Mouse (Mus musculus): ENCODE measurements around the gene Slc22a17. TPM values are rescaled to one million over a fixed set of nuclear protein-coding genes. Genes with fewer than 3 reads are reported as not detected.
A peak's percentile ranks its signal among the peaks of the same experiment; 100 is the strongest.

The Slc22a17 gene
- polyA plus RNA-seq, 1 experiment, result 27.8 TPM

DNA sequence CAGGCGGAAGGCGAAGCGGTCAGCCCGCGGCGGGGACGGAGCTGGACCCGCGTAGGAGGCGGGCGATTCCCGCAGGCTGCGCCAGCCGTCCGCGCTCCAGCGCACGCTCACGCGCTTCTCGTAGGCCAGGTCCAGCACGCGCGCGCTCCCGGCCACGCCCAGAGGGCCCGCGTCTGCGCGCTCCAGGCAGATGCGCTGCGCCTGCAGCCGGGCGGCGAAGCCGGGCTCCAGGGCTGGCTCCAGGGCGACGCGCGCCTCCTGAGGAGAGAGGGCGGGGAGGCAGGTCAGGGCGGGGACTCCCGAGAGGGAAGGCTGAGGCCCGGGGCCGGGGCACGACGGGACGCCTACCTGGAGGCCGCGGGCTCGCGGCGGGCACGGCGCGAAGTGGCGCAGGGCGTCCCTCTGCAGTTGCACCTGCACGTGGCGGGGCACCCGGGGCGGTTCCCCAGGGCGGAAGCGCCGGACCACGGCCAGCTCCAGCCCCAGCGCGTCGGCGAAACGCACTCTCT lies 36.3 kb downstream of the Slc22a17 start:
- Histone ChIP-seq H3K36me3 (ENCODE audit: control insufficient read depth, insufficient read depth, low read length) (no peaks in the 10 kb centered on the region), H3K27me3 (ENCODE audit: control insufficient read depth, insufficient read depth, low read length) (no peaks in the 10 kb centered on the region), H3K27ac (ENCODE audit: control insufficient read depth, insufficient read depth, low read depth, low read length) (peak overlapping the region; percentile 84), H3K4me1 (ENCODE audit: control insufficient read depth, insufficient read depth, low read length) (peaks cover 9% of the 10 kb centered on the region), H3K4me3 (ENCODE audit: control insufficient read depth, low read depth, low read length) (peak overlapping the region; percentile 92)
- TF ChIP-seq CTCF (IDR thresholded peaks at IDR 0.05; ENCODE audit: control insufficient read depth, insufficient read depth, insufficient replicate concordance, low read depth, low read length) (no peak), POLR2A (IDR thresholded peaks at IDR 0.05; ENCODE audit: control insufficient read depth, low read depth, low read length) (peak; percentile 56)

DNA sequence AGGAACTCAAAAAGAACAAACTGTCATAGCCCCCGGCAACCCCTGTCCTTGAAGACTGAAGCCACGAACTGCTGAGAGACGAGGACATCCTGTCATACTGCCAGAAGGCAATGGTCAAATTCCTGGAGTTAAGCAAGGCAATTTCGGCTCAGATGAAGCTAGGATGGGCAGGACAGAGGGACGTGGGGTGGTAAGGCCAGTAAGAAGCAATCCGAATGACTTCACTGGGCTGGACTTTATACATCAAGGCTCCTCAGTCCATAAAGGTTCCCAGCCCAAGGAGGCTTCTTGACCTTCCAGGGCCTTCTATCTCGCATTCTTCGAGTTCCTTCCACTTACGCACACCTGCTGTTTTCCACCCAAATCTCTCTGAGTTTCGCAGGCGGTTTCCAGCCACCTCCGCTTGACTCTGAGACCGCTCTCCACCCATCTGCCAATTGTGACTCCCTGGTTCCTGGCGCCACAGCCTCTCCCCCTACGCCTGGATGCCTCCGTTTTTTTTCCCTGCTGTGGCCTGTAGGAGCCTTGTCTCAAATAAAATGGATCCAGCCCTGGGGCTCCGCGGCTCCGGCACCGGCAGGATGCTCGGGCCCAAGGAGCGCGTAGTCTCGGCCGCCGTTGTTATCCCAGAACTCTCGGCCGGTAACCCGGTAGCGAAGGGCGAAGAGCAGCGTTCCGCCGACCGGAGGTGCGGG lies 36.9 kb downstream of the Slc22a17 start:
- peak overlapping the region; percentile 84 for H3K27ac ChIP-seq (ENCODE audit: control insufficient read depth, insufficient read depth, low read depth, low read length)
- H3K36me3 ChIP-seq (ENCODE audit: control insufficient read depth, insufficient read depth, low read length), result no peaks in the 10 kb centered on the region
- H3K4me3 ChIP-seq (ENCODE audit: control insufficient read depth, low read depth, low read length), result peak overlapping the region; percentile 92
- no peak for TF ChIP-seq CTCF (IDR thresholded peaks at IDR 0.05; ENCODE audit: control insufficient read depth, insufficient read depth, insufficient replicate concordance, low read depth, low read length)
- no peak for TF ChIP-seq POLR2A (IDR thresholded peaks at IDR 0.05; ENCODE audit: control insufficient read depth, low read depth, low read length)
- H3K27me3 ChIP-seq (ENCODE audit: control insufficient read depth, insufficient read depth, low read length), result no peaks in the 10 kb centered on the region
- H3K4me1 ChIP-seq (ENCODE audit: control insufficient read depth, insufficient read depth, low read length), result peaks cover 9% of the 10 kb centered on the region

DNA sequence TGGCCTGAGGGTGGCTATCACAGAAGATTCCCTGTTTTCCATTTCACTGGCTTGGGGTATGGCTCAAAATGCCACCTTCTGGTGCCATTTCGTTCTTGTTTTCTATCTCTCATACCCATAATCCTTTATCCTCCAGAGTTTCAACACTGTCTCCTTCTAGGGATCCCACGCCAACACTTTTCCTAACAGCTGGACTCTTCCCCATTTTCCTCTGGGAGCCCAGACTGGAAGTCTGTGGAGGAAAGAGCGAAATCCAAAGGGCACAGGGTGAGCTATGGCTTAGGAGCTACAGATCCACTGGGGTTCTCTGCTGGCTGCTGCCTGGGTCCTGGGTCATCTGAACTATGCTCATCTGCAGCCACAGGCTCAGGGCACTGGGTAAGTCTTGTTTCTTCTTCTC lies 38.8 kb downstream of the Slc22a17 start:
- no peak for TF ChIP-seq CTCF (IDR thresholded peaks at IDR 0.05; ENCODE audit: control insufficient read depth, insufficient read depth, insufficient replicate concordance, low read depth, low read length)
- no peak for TF ChIP-seq POLR2A (IDR thresholded peaks at IDR 0.05; ENCODE audit: control insufficient read depth, low read depth, low read length)
- no peak overlapping the region for H3K27ac ChIP-seq (ENCODE audit: control insufficient read depth, insufficient read depth, low read depth, low read length)

DNA sequence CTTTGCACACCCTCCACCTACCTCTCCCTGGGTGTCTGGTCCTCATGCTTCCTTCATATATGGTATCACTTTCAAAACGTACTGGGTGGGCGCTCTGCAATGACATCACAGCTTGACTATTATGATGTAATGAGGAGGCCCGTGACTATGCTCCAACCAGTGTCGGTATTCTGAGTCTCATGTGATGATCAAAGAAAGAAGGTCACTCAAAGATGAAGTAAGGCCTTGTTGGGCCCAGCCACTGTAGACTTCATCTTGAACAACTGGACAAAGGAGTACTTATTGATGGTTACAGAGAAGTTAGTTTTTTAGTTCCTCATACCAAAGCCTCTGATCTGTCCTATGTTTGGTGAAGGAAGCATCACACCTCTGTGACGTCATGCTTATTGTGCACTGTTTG lies 42.1 kb downstream of the Slc22a17 start, which contains the start of gene Homez:
TSS of gene Homez (minus strand) at position 101 of the 400 bp plus-strand sequence.
- H3K27me3 ChIP-seq (ENCODE audit: control insufficient read depth, insufficient read depth, low read length), result no peaks in the 10 kb centered on the region
- peak within 1 kb of the TSS; percentile 74 for H3K4me3 ChIP-seq (ENCODE audit: control insufficient read depth, low read depth, low read length)
- H3K36me3 ChIP-seq (ENCODE audit: control insufficient read depth, insufficient read depth, low read length), result no peaks in the 10 kb centered on the region
- TF ChIP-seq CTCF (IDR thresholded peaks at IDR 0.05; ENCODE audit: control insufficient read depth, insufficient read depth, insufficient replicate concordance, low read depth, low read length) (no peak), POLR2A (IDR thresholded peaks at IDR 0.05; ENCODE audit: control insufficient read depth, low read depth, low read length) (no peak; the same call in 1 of the 2 replicates)
- peaks cover 3% of the 10 kb centered on the region for H3K4me1 ChIP-seq (ENCODE audit: control insufficient read depth, insufficient read depth, low read length)
- peak within 1 kb of the TSS; percentile 29; the same call in 1 of the 2 replicates for H3K27ac ChIP-seq (ENCODE audit: control insufficient read depth, insufficient read depth, low read depth, low read length)

More for the DNA sequence above, 38.8 kb downstream of the Slc22a17 start:
- peaks cover 9% of the 10 kb centered on the region for H3K4me1 ChIP-seq (ENCODE audit: control insufficient read depth, insufficient read depth, low read length)
- no peak overlapping the region for H3K4me3 ChIP-seq (ENCODE audit: control insufficient read depth, low read depth, low read length)
- H3K27me3 ChIP-seq (ENCODE audit: control insufficient read depth, insufficient read depth, low read length), result no peaks in the 10 kb centered on the region
- no peaks in the 10 kb centered on the region for H3K36me3 ChIP-seq (ENCODE audit: control insufficient read depth, insufficient read depth, low read length)

DNA sequence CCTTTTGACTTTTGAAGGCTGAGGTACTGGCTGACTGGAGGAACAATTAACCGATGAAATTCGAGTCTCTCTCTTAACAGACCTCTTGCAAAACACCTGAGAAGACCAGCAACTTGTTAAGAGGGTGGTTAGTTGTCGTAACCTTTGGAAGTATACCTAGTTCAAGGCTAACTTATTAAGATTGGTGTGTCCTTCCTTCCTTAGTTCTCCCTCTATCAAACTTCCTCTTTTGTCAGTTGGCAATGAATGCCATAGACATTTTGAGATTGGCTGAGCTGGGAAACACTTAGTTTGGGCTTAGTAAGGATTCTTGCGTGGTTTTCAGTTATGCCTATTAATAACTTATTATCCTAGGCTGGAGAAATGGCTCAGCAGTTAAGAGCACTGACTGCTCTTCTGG lies 44.9 kb downstream of the Slc22a17 start:
- Histone ChIP-seq H3K27ac (ENCODE audit: control insufficient read depth, insufficient read depth, low read depth, low read length) (no peak overlapping the region), H3K36me3 (ENCODE audit: control insufficient read depth, insufficient read depth, low read length) (no peaks in the 10 kb centered on the region)

DNA sequence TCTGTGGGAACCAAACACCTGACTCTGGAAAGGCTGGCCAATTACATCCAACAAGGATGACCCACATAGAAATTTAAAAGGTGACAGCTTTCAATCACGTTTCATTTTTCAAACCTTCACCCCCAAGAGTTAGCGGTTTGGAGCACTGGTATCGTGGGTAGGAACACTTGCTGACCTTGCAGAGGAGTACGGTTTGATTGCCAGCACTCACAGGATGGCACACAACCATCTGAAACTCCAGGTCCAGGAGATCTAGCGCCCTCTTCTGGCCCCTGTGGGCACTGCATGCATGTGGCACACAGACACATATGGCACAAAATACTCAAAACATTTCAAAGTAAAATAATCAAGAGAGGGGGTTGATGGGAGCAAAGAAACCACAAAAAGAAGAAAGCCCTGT lies 46.0 kb downstream of the Slc22a17 start:
- peak overlapping the region; percentile 14 for H3K4me3 ChIP-seq (ENCODE audit: control insufficient read depth, low read depth, low read length)
- no peak overlapping the region for H3K27ac ChIP-seq (ENCODE audit: control insufficient read depth, insufficient read depth, low read depth, low read length)
- TF ChIP-seq POLR2A (IDR thresholded peaks at IDR 0.05; ENCODE audit: control insufficient read depth, low read depth, low read length) (no peak), CTCF (IDR thresholded peaks at IDR 0.05; ENCODE audit: control insufficient read depth, insufficient read depth, insufficient replicate concordance, low read depth, low read length) (peak; percentile 86; the same call in 1 of the 2 replicates)

More for the DNA sequence above, 44.9 kb downstream of the Slc22a17 start:
- Histone ChIP-seq H3K4me3 (ENCODE audit: control insufficient read depth, low read depth, low read length) (no peak overlapping the region; the same call in 1 of the 2 replicates), H3K4me1 (ENCODE audit: control insufficient read depth, insufficient read depth, low read length) (peaks cover 3% of the 10 kb centered on the region), H3K27me3 (ENCODE audit: control insufficient read depth, insufficient read depth, low read length) (no peaks in the 10 kb centered on the region)
- TF ChIP-seq POLR2A (IDR thresholded peaks at IDR 0.05; ENCODE audit: control insufficient read depth, low read depth, low read length) (no peak), CTCF (IDR thresholded peaks at IDR 0.05; ENCODE audit: control insufficient read depth, insufficient read depth, insufficient replicate concordance, low read depth, low read length) (no peak)

DNA sequence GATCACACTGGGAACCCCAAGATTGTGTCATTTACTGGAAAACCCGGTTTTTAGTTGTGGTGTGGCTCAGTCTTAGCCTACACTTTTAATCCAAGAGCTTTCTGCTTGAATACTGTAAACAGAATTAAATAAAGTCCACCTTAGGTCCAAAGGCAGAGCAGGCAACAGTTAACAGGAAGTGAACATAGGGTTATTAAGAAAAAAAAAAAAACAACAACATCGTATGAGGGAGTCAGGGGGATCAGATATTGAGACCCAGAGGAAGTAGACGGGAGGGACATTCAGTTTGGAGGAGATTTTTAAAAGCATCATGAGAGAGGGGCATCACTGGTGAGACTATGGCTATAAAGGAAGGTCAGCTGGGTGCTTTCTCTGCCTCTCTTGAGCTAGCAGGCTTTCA lies 46.7 kb downstream of the Slc22a17 start:
- H3K27me3 ChIP-seq (ENCODE audit: control insufficient read depth, insufficient read depth, low read length), result no peaks in the 10 kb centered on the region
- TF ChIP-seq POLR2A (IDR thresholded peaks at IDR 0.05; ENCODE audit: control insufficient read depth, low read depth, low read length), result no peak
- TF ChIP-seq CTCF (IDR thresholded peaks at IDR 0.05; ENCODE audit: control insufficient read depth, insufficient read depth, insufficient replicate concordance, low read depth, low read length), result no peak
- H3K4me1 ChIP-seq (ENCODE audit: control insufficient read depth, insufficient read depth, low read length), result peaks cover 3% of the 10 kb centered on the region
- no peaks in the 10 kb centered on the region for H3K36me3 ChIP-seq (ENCODE audit: control insufficient read depth, insufficient read depth, low read length)
- H3K4me3 ChIP-seq (ENCODE audit: control insufficient read depth, low read depth, low read length), result peak overlapping the region; percentile 18; the same call in 1 of the 2 replicates
- no peak overlapping the region for H3K27ac ChIP-seq (ENCODE audit: control insufficient read depth, insufficient read depth, low read depth, low read length)

More for the DNA sequence above, 46.0 kb downstream of the Slc22a17 start:
- peaks cover 3% of the 10 kb centered on the region for H3K4me1 ChIP-seq (ENCODE audit: control insufficient read depth, insufficient read depth, low read length)
- no peaks in the 10 kb centered on the region for H3K27me3 ChIP-seq (ENCODE audit: control insufficient read depth, insufficient read depth, low read length)
- H3K36me3 ChIP-seq (ENCODE audit: control insufficient read depth, insufficient read depth, low read length), result no peaks in the 10 kb centered on the region
